Mouse (Mus musculus) c-Kit-positive CD71-positive TER-119-negative erythroid progenitor cells, embryonic 14.5 days (primary cell): ENCODE data around the gene Tarm1.
A peak's percentile ranks its signal among the peaks of the same experiment; 100 is the strongest.

Experiments used
- DNase-seq: peaks from one replicate; pipeline ENCODE4 v3.0.0-alpha.2; 2013; ENCODE audit warnings: low read depth

The Tarm1 gene

DNA sequence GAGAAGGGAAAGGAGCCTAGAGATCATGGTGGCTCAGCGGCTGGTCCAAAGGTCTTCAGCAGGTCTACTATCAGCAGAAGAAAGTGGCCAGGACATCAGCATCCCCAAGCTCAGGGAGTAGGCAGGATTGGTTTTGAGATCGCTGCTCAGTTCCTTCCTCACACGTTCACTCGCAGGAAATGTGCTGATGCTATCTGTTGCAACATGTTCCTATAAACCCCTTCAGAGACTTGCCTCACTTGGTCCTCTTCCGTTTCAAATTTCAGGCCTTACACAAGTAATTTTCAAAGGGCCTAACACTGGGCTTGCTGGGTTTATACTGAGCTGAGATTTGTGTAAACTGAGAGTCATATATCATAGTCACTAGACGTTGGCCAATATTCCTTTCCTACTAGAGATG lies at the start of gene Tarm1:
Gene Tarm1, minus strand, starts transcription at position 186 of the 400 bp plus-strand sequence.
- DNase-seq, result no peak

DNA sequence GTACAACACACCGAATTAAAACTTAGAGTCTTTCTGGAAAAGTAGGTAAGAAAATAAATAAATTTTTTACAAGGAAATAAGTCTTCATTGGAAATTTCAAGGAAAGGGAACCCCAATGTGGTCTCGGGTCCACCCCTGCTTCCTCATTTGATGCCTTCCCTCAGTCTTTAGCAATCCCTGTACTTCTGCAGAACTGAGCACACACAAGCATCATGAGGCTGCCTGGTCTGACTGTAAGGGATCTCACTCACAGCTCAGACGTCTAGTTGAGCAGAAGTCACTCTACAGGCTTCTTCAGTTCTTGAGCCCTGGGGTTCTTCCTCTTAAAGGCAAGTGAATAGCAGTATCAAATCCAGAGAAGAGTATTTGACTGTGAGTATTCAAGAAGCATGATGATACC lies 3.5 kb upstream of the Tarm1 start:
- no peak for DNase-seq

GRCm38 (mm10) chr7:3500406-3500805 lies 2.0 kb downstream of the Tarm1 start:
- no peak for DNase-seq

GRCm38 (mm10) chr7:3481948-3482608 lies 20.3 kb downstream of the Tarm1 start:
- no peak for DNase-seq

GRCm38 (mm10) chr7:3476728-3477127 lies 25.7 kb downstream of the Tarm1 start:
- no peak for DNase-seq

DNA sequence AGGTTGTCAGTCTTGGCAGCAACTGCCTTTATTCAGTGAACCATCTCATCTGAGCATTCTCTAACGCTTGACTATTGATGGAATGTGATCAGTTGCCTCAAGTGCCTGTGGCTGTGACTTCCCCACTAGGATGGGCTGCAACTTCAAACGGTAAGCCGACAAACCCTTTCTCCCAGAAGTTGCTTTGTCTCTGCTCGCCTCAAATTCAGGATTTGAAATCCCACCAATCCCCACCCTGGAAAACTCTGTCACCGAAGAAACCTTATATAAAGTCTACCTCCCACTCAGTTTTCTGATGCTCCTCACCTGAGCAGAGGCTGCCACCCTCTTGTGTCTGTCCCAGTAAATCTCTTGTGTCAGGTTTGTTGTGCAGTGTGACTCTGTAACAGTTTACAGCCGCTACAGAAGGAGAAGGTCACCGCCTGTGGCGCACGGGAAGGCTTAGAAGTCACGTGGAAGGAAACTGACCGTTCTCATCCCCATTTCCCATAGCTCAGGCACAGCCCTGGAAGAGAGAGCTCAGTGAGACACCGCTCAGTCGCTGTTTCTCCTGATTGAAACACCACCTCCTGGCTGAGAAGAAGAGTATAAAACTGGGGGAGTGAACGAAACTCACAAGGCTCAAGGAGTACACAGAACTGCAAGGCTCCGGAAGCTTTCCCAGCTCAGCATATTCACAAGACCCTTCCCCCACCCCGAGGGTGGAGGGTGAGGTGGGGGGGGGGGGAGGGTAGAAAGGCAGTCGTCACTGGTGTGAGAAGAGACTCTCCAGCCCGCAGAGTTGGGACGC lies 27.9 kb downstream of the Tarm1 start:
- no peak for DNase-seq

GRCm38 (mm10) chr7:3472774-3473173 lies 29.6 kb downstream of the Tarm1 start:
- no peak for DNase-seq

GRCm38 (mm10) chr7:3468614-3469013 lies 33.8 kb downstream of the Tarm1 start:
- no peak for DNase-seq

DNA sequence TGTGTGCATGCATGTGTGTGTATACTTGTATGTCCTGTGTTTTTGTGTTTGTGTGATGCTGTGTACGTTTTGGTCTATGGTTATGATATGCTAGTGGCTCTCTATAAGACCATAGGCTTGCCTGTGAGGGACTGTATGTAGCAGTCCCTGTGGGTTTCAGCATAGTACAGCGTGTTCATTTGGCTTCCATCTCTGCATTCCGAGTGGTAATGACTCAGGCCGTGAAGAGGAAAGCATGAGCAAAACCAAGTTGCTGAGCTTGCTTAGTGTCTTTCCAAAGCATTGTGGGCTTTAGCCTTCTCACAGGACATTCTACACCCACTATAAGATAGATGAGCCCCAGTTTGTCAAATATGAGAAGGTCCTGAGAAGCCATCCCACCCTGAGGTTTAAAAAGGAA lies 39.1 kb downstream of the Tarm1 start:
- DNase-seq, result no peak

DNA sequence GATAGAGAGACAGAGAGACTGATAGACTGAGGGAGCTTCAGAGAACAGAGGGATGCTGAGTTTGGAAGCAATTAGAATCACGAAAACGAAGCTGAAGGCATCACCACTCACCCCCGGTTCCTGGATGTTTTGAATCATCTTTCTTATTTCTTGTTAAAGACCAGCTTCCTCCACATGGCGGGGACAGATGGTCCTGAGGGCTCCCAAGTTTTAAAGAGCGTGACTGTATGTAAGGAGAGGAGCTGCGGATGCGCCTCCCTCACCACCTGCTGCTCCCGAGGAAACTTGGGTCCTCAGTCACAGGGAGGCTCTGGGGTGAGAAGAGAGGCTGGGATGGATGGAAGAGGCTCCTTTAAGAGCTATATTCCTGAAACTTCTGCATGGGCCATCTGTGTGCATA lies 42.2 kb downstream of the Tarm1 start:
- DNase-seq, result no peak

DNA sequence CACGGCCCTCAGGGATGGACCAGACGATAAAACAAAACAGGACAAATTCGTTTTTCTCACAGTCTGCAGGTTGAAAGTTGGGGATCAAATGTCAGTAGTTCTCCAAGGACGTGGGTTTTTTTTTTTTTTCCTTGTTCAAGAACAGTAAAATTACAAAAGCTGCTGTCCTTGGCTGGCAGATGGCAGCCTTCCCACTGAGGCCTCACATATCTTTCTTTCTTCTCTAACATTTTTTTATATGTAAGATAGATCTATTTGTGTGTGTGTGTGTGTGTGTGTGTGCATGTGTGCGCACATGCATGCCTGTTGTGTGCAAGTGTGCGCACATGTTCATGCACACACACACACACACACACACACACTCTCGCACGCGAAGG lies 44.6 kb downstream of the Tarm1 start:
- no peak for DNase-seq

GRCm38 (mm10) chr7:3457111-3457840 lies 45.1 kb downstream of the Tarm1 start:
- DNase-seq, result no peak

DNA sequence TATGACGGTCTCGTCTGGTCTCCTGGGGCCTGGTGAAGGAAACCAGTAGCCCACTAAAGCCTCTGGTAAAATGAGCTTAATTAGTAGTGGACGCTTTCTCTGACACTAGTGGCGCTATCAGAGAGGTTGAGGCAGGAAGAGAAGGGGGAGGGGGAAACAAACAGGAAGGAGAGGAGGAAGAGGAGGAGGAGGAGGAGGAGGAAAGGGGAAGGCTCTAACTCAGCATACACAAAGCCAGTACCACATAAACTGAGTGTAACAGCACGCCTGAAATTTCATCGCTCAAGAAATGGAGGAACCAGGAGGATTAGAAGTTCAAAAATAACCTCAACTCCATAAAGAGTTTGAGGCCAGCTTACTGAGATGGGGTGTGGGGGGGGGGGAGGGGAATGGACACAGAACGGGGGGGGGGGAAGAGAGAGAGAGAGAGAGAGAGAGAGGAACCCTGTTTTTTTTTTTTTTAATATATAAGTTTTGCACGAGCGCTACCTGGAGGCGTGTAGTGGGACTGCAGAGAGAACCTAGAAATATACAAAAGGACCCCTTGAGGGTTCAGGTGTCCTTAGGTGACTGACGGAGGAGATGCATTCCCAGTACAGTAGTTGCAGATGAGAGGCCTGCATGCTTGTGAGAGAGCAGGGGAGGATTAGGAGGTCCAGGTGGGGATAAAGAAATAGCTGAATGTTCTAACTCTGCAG lies 48.8 kb downstream of the Tarm1 start:
- no peak for DNase-seq

DNA sequence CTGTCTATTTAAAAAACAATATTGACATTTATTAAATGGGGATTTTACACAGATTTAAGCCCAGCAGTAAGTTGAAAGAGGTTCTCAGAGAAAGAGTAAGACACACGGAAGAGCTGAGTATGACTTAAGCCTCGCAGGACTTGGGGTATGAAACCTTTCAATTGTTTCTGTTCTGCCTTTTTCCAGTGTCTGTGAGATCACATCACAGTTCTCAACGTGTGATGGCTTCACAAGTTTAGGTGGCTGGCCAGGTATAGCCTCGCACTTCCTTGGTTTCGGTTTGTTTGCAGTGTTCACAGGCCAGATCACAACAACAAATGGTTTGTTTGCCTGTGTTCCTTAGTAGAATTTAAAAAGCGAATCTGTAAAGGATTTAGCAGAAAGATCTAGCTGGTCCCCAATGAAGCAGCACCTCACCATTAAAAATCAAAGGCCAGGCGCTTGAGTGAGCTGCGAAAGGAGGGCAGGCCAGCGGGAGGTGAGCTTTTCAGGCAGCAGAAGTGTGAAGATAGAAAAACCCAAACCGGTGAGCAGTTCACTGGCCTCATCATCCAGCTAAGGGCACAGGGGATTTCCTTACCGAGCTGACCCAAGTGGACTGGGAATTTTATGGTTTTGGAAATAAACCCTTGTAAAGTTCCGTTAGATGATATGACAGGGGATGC lies 49.5 kb downstream of the Tarm1 start:
- no peak for DNase-seq

- no peak for DNase-seq
Measured at GRCm38 (mm10) chr7:3451161-3451560, 51.3 kb downstream of the Tarm1 start.

- no peak for DNase-seq
Measured at GRCm38 (mm10) chr7:3450671-3451070, 51.8 kb downstream of the Tarm1 start.

DNA sequence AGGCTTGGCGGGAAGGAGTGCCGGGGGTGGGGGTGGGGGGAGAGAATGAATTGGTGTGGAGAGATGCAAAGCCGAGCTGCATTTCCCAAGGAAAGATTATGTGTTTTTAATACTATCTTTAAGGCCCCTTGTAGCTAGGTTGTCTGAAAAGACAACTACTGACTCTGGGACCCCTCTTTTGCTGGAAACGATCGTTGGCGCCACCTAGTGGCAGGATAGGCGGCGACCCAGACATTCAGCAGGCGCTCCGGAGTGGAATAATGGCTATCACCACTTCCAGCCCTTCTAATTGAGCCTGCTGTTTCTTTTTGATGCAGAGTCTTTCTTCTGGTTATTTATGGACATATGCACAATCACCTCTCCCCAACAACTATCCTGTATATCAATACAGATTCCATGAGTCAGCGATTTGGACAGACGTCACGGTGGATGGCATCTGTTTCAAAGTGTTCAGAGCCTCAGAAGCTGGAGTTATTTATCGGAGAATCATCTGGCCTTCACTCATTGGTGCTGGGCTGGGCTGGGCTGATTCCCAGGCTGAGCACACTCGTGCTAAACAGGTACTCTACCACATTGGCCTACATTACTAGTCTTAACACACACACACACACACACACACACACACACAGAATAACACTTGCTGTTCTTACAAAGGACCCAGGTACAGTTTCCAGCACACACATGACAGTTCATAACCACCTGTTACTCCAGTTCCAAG lies 53.5 kb downstream of the Tarm1 start:
- peak; percentile 17 for DNase-seq

GRCm38 (mm10) chr7:3447026-3447425 lies 55.4 kb downstream of the Tarm1 start:
- no peak for DNase-seq

DNA sequence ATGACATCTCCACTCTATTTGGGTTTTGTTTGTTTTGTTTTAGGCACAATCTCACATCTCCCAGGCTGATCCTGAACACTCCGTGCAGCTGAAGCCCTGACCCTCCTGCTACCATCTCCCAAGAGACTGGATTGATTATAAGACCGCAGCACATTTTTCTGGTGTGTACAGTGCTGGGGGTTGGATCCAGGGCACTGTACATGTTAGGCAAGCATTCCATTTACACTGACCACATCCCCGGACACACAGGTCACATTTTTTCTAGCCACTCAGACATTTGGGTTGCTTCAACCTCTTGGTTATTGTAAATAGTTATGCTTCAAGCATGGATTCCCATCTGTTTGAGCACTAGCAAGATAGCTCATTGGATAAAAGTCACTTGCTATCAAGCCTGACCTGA lies 55.8 kb downstream of the Tarm1 start:
- DNase-seq, result no peak

DNA sequence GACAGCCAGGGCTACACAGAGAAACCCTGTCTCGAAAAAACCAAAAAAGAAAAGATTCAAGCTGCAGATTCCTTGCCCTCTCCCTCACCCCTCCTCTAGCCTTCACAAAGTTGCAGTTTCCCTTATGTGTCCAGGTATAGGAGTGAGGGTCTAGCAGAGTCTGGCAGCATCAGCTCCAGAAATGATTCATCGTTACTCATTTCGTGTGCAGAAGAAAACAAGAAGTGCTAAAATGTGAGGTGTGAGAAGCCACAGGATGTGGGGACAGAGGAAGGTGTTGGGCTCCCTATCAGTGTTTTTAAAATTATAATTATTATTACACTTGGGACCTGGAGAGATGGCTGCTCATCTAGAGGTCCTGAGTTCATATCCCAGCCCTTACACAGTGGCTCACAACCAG lies 57.7 kb downstream of the Tarm1 start:
- no peak for DNase-seq

GRCm38 (mm10) chr7:3442476-3443062 lies 59.9 kb downstream of the Tarm1 start:
- DNase-seq, result no peak
